Mouse (Mus musculus): Measurements from ENCODE around the gene Fadd. TPM values are rescaled to one million over a fixed set of nuclear protein-coding genes. Genes with fewer than 3 reads are reported as not detected.
A peak's percentile ranks its signal among the peaks of the same experiment; 100 is the strongest.

Gene Fadd
- total RNA-seq, 2 experiments from 2014 or later, result 2.9 to 3.1 TPM

- peak; percentile 65 to 71 for DNase-seq (ENCODE audit: low spot score in 2 of 2)
These were observed 542 bp downstream of the Fadd start for GRCm38 (mm10) chr7:144581559-144582283.

GRCm38 (mm10) chr7:144577876-144578275 is 4.4 kb downstream of the Fadd start:
- DNase-seq (ENCODE audit: low spot score in 2 of 2), result no peak

- no peak for DNase-seq (ENCODE audit: low spot score in 2 of 2)
These were observed 10.0 kb downstream of the Fadd start for GRCm38 (mm10) chr7:144572234-144572633.

- no peak for DNase-seq (ENCODE audit: low spot score in 2 of 2)
These were observed 10.7 kb downstream of the Fadd start for GRCm38 (mm10) chr7:144571598-144571997.

GRCm38 (mm10) chr7:144569428-144569827 is 12.8 kb downstream of the Fadd start:
- peak in 1 of 2 experiments; percentile 23 for DNase-seq (ENCODE audit: low spot score in 2 of 2)

GRCm38 (mm10) chr7:144568091-144568490 is 14.2 kb downstream of the Fadd start:
- DNase-seq (ENCODE audit: low spot score in 2 of 2), result no peak

GRCm38 (mm10) chr7:144566921-144567682 is 15.2 kb downstream of the Fadd start:
- DNase-seq (ENCODE audit: low spot score in 2 of 2), result no peak

GRCm38 (mm10) chr7:144563456-144564155 is 18.7 kb downstream of the Fadd start:
- no peak for DNase-seq (ENCODE audit: low spot score in 2 of 2)

- no peak for DNase-seq (ENCODE audit: low spot score in 2 of 2)
These were observed 20.2 kb downstream of the Fadd start for GRCm38 (mm10) chr7:144562016-144562415.

GRCm38 (mm10) chr7:144560594-144560993 is 21.7 kb downstream of the Fadd start:
- no peak for DNase-seq (ENCODE audit: low spot score in 2 of 2)

GRCm38 (mm10) chr7:144558552-144558951 is 23.7 kb downstream of the Fadd start:
- DNase-seq (ENCODE audit: low spot score in 2 of 2), result no peak

- no peak for DNase-seq (ENCODE audit: low spot score in 2 of 2)
These were observed 28.2 kb downstream of the Fadd start for GRCm38 (mm10) chr7:144554123-144554472.

GRCm38 (mm10) chr7:144553237-144554122 is 28.8 kb downstream of the Fadd start, which contains the start of gene Ppfia1:
TSS of gene Ppfia1 (minus strand) at chr7:144553729.
- peak; percentile 98 to 99 for DNase-seq (ENCODE audit: low spot score in 2 of 2)

- DNase-seq (ENCODE audit: low spot score in 2 of 2), result no peak
These were observed 30.0 kb downstream of the Fadd start for GRCm38 (mm10) chr7:144552274-144552673.

GRCm38 (mm10) chr7:144550811-144551210 is 31.5 kb downstream of the Fadd start:
- DNase-seq (ENCODE audit: low spot score in 2 of 2), result no peak

GRCm38 (mm10) chr7:144549904-144550566 is 32.2 kb downstream of the Fadd start:
- no peak for DNase-seq (ENCODE audit: low spot score in 2 of 2)

- DNase-seq (ENCODE audit: low spot score in 2 of 2), result no peak
These were observed 37.0 kb downstream of the Fadd start for GRCm38 (mm10) chr7:144545231-144545630.

- no peak for DNase-seq (ENCODE audit: low spot score in 2 of 2)
These were observed 40.9 kb downstream of the Fadd start for GRCm38 (mm10) chr7:144541351-144541750.

GRCm38 (mm10) chr7:144539146-144539545 is 43.1 kb downstream of the Fadd start:
- no peak for DNase-seq (ENCODE audit: low spot score in 2 of 2)

- DNase-seq (ENCODE audit: low spot score in 2 of 2), result peak in 1 of 2 experiments; percentile 37
These were observed 44.1 kb downstream of the Fadd start for GRCm38 (mm10) chr7:144538030-144538644.
